Mouse (Mus musculus): ENCODE measurements around the gene Man1a. TPM values are rescaled to one million over a fixed set of nuclear protein-coding genes. Genes with fewer than 3 reads are reported as not detected.

Gene Man1a
- total RNA-seq, 2 experiments from 2014 or later = 32.1 to 36.6 TPM

DNA sequence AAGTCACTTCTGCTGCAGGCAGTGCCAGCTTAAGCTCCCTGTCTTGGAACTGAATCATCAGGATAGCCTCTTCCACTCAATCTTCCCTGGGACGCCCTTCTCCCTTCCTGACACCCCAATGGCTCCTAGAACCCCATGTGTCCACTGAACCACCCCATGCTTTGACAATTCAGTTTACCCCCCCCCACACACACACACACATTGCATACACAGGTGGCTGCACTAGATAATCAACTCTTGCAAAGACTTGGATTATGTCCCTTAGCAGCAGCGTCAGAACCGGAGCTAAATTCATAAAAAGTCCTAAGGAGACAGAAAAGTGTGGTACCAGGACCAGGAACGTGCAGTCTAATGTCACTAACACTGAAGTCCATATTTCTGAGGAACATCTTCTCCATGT is 47.5 kb downstream of the Man1a start:
- intact Hi-C loops (cut with DNase I) = no loop called here
- DNase-seq = no peak

DNA sequence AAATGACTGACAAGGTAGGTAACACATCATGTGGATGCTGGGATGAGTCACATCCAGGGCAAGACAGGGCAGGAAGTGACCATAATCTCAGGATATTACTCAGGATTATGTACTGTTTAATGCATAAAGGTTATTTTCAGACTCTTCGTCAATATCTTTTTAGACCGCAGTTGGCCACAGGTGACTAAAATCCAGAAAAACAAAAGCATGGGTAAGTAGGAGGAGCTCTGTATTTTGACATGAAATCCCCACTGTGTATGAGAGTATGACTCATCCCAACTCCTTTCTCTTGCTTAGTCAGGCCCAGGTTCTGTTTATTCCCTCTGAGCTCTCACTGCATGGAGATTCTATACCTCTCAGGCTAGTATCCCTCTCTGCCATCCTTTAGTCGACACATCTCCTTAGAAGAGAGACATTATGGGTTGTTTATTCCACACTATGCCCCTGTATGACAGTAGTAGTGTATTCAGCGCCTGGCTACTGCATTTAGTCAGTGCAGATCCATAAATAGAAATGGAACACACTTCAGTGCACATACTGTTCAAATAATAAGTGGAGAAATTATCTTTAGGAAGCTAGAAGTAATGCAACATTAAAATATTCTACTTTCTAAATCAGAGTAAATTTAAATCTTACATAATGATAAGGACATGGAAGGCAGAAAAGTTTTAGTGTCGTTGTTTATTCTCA is 49.5 kb downstream of the Man1a start:
- DNase-seq = no peak
- intact Hi-C loops (cut with DNase I) = no loop called here

DNA sequence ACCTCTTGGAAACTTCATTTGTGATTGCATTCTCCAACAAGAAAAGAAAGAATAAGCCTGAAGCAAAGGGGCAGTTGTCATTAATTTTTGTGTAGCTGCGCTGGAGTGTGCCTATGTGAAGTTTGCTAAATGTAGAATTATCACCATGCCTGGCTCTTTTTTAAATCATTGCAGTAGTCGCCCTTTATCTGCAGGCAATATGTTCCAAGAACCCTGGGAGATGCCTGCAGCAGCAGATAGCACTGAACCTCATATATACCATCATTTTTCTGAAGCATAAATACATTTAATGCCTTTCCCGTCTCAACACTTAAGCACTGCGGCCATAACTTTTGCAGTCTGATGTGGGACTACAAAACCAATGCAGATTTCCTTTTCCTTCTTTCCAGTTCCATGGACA is 50.3 kb downstream of the Man1a start:
- intact Hi-C loops (cut with DNase I) = no loop called here
- DNase-seq = no peak

DNA sequence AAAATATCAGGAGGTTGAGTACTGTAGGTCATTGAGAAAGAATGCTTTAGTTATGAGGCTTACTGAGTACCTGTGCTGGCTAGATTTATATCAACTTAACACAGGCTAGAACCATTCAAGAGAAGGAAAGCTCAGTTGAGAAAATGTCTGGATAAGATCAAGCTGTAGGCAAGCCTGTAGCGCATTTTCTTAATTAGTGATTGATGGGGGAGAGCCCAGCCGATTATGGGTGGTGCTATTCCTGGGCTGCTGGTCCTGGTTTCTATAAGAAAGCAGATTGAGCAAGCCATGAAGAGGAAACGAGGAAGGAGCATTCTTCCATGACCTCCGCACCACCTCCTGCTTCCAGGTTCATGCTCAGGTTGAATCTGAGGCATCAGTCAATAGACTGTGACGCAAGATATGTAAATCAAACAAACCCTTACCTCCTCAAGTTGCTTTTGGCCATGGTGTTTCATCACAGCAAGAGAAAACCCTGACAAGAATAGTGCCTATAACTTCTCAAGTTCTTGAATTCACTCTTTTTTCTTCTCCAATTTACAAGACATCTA is 58.4 kb downstream of the Man1a start:
- DNase-seq = no peak
- intact Hi-C loops (cut with DNase I) = no loop called here

DNA sequence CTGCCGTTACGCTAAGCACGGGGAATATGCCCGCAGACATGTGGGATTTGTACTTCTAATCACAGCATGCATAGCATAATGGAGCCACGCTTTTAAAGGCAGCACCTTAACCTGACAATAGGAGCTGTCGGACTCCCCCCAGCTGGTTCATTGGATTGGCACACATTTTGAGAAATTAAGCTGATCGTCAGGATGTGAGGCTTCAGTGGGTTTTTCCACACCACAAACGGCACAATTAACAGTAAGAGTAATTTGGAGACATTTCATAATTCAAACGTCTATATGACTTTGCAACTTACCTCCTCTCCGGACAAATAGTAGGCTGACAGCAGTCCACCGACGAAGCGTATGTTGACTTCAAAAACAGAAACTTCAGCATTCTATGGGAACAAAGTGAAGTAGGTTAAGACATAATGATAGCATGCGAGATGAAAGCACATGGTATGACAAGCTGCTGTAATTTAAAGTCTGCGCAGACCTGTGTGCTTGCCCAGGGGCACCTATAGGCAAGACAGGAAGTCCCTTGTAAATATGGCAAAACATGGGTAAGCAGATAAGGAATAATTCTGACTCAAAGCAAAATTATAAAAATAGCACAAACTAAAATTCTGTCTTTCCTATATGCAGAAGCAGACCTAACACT is 62.2 kb downstream of the Man1a start:
- intact Hi-C loops (cut with DNase I) = no loop called here
- no peak for DNase-seq

DNA sequence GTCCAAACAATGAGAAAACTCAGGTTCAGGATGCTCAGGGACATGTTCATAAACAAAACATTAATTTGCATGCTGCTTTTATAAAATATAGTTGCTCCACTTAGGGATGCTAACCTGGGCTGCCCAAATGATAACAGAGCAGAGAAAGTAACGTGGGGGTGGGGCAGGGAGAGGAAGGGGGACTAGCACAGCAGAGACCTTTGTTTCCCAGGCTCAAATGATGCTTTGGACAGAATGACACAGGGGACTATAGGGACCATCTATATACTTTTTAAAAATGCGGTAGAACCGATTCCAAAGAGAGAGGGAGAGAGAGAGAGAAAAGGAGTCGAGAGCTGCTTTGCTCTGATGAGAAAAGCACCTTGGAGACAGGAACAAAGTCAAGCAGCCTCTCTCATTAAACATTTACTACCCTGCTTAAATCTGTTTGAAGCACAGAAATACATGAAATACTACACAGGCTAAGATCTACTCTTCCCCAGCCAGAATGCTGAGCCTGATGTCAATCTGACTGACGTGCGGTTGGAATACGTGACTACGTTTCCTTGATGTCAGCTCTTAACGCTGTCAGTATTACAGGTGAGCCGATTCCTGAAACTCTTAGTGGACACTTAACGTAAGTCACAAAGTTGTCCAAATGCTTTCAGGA is 63.1 kb downstream of the Man1a start:
- DNase-seq = no peak
- intact Hi-C loops (cut with DNase I) = no loop called here

DNA sequence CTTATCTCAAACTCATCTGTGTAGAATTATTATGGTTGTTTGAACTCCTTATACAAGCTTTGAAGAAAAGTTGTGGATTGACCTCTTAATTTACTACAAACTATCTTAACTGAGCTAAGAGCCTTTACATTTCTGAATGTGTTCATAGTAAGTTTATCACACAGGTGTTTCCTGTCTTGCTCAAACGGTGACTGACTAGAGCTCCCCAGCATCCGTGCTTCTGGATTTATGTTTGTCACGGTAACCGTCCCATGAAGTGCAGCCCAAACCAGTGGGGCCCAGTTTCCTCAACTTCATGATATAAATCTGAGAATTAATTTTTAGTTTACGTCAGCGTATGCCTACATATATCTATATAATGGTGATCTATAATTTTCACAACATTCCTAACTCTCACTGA is 67.3 kb downstream of the Man1a start:
- DNase-seq = no peak

DNA sequence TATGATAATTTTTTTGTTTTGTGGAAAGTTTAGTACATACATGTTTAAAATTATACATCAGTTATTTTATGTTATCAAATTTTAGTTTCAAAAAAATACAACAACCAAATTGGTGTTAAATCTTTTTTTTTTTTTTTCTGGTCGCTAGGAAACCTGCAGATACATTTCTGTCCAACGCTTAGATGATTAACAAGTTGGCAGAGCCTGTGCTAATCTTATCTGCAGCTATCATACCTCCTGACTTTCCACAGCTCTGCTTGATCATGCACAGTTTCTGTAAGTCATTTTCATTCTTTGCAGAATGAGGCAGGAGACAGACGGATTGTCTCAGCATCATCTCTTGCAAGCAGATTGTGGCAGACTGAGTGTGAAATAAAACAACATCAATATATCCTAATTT is 69.5 kb downstream of the Man1a start:
- intact Hi-C loops (cut with DNase I) = no loop called here
- DNase-seq = no peak

More for the DNA sequence above, 67.3 kb downstream of the Man1a start:
- intact Hi-C loops (cut with DNase I) = no loop called here

DNA sequence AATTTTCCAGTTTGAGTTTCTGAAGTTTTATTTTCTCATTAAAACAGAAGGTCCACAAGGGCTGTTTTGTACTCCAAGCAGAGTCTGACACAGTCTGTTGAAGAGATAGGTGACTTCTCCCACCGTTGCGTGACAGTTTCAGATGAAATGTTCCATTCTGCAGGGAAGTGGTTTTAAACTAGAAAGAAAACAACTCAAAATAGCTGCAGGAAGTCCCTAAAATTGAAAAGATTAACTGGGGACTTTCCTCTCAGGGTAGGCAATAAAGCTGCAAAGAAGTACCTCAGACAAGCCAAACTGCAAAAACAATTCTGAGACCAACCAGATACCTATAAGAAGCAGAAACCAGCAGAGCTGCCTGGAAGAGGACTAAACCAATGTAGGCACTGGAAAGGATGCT is 70.6 kb downstream of the Man1a start:
- intact Hi-C loops (cut with DNase I) = no loop called here
- DNase-seq = no peak

DNA sequence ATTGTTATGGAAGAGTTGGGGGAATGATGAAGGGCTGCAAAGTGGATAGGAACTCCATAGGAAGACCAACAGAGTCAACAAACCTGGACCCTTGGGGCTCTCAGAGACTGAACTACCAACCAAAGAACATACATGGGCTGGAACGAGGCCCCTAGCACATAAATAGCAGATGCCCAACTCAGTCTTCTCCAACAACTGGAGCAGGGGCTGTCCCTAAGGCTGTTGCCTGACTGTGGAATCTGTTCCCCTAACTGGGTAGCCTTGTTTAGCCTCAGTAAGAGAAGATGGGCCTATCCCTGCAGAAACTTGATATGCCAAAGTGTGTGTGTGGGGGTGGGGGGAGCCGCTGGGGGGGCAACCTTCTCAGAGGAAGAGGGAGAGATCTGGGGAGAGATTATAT is 73.5 kb downstream of the Man1a start:
- DNase-seq = no peak
- intact Hi-C loops (cut with DNase I) = no loop called here

DNA sequence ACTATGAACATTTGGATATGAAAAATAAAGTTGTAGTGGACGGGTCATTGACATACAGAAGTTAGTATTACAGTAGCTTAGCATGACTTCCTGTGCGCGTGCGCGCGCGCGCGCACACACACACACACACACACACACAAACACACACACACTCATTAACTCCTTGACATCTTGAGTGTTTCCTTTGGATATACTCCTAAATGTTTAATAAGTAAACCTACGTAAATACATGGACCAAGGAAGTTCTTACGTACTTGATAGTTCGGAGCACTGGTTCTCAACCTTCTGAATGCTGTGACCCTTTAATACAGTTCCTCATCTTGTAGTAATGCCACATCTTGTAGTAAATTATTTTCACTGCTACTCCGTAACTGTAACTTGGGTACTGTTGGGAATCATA is 79.1 kb downstream of the Man1a start:
- DNase-seq = no peak
- intact Hi-C loops (cut with DNase I) = no loop called here

DNA sequence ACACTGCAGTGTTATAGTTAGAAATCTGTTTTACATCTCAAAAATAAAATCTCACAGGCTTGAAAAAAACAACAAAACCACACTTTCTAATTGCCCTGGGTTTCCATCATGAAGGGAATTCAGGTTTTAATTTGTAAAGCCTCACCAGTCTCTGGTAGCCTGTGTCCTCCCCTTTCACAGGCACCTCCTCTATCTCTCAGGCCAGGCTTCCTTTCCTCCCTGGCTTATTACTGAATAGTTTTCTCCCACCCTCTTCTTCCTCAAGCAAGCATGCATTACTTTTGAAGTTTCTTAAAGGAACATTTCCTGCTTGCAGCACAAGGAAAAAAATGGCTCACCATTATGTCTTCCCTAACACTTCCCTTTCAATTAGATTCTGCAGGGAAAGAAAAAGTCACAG is 80.2 kb downstream of the Man1a start:
- intact Hi-C loops (cut with DNase I) = no loop called here
- no peak for DNase-seq

DNA sequence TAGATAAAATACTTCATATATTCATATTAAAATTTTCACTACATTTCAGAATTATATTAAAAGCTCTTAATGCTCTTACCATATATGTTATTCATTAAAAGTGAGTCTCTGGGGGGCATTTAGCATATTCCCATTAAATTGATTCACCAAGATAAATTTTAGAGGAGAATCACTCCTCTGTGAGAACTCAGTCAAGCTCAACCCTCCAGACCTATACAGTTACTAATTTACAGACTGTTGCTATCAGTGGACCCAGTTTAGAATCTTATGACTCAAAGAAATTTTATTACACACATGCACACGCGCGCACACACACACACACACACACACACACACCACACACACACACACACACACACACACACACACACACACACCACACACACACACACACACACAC is 81.8 kb downstream of the Man1a start:
- intact Hi-C loops (cut with DNase I) = no loop called here
- no peak for DNase-seq

DNA sequence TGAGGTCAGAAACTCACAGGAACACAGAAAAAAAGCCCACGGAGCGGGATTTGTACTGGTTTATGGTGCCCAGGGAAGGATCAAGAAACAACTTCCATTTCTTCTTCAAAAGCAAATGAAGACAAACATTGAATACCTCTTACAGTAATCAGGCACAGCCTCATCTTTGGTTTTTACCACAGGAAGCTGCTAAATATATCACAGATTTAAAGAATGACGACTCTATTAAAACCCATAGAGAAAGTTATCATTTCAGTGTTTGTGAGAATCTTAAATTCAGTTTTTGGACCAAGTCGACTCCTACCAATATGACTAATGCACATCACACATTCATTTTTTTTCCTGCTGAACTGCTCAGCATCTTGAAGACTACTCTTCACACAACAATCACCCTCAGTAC is 86.0 kb downstream of the Man1a start:
- intact Hi-C loops (cut with DNase I) = no loop called here
- no peak for DNase-seq

DNA sequence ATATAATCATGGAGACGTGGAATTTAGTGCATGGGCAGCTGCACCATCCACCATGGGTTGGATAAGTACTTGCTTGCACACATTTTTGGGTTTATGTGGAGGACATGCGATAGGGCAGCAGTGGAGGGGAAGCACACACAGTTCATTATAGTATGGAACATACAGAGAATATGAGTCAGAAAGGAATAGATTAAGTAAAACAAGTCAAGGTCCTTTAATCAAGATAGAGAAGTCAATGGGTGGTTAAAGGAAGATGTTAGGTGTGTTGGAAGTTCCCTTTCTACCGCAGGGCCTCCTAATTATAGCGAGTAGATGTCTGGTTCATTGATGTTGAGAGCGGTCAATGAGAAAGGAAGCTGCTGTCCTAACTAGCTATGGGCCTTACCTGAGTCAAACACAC is 91.5 kb downstream of the Man1a start:
- intact Hi-C loops (cut with DNase I) = no loop called here
- DNase-seq = no peak

DNA sequence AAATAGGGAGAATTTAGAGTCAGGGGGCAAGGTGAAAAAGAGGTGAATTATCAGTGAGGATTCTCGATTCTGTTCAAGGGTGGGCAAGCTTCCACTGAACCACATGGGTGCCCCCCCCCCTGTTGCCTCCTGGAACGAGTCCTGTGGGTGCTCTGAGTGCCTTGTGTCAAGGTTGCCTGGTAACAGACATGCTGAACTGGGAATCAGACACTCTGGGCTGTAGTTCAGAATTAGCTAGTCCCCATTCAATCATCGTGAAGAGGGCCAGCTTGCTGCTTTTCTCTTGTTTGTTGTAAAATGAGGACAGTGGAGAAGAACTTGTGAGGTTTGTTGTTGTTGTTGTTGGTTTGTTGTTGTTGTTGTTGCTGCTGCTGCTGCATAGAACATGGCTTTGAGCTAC is 92.3 kb downstream of the Man1a start:
- intact Hi-C loops (cut with DNase I) = no loop called here
- peak; percentile 2 to 3 for DNase-seq

DNA sequence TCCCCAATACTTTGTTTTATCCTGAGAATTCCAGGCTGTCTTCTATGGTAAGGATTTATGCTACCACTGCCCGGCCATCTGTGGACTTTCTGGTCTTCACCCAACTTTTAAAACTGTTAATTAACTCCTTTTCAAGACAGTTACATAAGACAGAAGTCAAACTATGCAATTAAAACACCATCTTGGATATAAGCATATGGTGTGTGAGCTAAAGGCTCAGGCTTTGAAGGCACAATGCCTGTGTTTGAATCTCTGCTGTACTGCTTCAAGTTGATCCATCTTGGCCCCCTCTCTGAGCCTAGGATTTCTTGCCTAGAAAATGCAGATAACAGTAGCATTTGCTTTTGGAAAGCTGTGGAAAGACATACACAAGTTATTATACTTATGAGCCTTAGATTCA is 97.8 kb downstream of the Man1a start:
- no peak for DNase-seq
- intact Hi-C loops (cut with DNase I) = no loop called here

DNA sequence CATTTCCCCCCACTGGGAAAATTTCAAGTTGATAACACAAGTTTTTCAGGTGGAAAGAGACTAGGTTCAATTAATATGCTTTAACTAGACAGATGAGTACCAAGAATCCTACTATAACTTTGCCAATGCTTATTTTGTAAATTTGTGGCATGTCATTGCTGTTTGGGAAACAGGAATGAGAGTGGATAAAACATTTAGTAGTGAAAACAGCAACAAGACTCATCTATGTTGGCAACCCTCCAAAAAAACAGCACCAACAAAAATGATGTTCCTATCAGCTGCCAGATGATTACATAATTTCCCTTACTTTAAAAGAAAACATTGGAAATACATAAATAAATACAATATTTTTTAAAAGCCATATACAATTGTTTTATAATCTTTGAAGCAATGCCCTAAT is 102.2 kb downstream of the Man1a start:
- no peak for DNase-seq

DNA sequence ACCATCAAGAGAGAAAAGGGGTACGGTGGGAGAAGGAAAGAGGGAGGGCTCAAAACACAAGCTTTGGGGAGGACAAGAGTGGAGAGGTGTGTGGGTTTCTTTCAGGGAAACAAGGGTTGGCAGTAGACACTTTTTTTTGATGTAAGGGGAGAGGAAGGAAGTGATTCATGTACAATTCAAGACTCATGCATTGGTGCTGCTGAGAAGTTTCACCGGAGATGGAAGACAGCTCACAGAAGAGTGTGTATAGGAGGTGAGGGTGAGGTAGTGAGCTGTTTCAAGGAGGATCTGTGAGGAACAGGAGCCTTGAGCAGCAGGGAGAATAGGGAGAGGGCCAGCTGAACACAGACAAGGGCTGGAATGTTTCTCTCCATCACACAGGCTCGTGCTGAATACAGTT is 116.7 kb downstream of the Man1a start:
- intact Hi-C loops (cut with DNase I) = no loop called here
- no peak for DNase-seq

More for the DNA sequence above, 102.2 kb downstream of the Man1a start:
- intact Hi-C loops (cut with DNase I) = no loop called here

DNA sequence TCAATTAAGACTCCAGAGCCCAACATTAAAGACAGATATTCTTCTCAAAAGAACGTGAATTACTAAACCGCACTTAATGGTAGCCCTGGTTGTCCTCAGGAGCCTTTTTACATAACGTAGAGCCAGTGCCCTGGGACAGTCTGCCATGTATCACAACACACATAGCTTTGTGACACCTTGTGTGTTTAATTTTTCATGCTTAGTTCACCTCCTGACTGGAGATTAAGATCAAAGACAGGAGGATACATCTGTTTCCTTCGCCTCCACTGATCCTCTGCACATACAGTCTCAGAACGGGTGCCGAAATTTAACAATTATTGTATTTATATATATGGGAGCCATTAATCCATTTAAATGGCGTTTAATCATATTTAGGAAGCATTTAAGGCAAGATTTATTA is 134.8 kb downstream of the Man1a start:
- intact Hi-C loops (cut with DNase I) = no loop called here
- DNase-seq = no peak

DNA sequence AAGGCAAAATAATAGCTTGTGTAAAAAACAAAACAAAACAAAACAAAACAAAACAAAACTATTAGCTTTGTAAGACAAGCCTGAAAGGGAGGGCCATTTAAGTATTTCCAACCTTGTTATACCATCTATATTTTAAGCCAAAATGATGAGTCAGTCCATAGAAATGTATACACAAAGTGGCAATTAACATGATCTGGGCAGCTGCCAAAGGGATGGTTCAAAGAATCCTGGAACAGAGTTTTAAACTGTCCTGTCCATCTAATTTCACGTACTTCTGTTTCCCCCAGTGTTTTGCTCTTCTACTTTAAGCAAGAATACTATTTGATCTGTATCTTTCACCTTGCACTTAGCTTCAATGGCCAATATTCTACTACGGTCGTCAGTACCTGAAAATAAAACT is 138.2 kb downstream of the Man1a start:
- DNase-seq = no peak
- intact Hi-C loops (cut with DNase I) = no loop called here

DNA sequence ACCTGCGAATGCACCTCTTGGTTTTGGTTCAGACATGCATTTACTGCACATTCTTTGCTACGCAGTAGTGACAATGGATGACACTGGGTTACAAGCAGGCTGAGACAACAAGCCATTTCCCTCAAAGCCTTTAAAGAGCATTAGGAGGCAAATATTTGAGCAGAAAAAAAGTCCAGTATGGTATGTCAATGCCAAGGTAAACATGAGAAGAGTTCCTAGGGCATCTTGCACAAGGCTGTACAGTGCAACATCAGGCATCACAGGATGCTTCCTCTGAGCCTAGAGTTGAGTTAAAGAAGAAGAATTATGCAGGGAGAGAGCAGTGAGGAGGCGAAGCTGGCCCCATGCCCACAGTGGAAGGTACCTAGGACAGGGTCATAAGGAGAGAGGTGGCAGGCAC is 140.3 kb downstream of the Man1a start:
- no peak for DNase-seq

More for the DNA sequence above, 140.3 kb downstream of the Man1a start:
- intact Hi-C loops (cut with DNase I) = no loop called here

All from heart, postnatal 14 days (tissue).